Mouse (Mus musculus) intestine, embryonic 15.5 days (tissue): ENCODE measurements around the gene Sebox. TPM values are rescaled to one million over a fixed set of nuclear protein-coding genes. Genes with fewer than 3 reads are reported as not detected.

ENCODE experiments used
- ATAC-seq: fragments of 200-750 bp; cut with Nextera tagmentation; 2 replicates; pipeline ENCODE4 v1.8.0; 2017; ENCODE audit warnings: moderate TSS enrichment, moderate library complexity
- H3K27ac ChIP-seq: fragments of 300-500 bp; sonication (generic); 2 replicates; pipeline ENCODE4 v1.5.1; 2015; ENCODE audit warnings: mild to moderate bottlenecking, inconsistent platforms
- H3K27me3 ChIP-seq: fragments of 300-500 bp; sonication (generic); replicated peaks from 2 replicates; pipeline ENCODE4 v1.6.1; 2015; ENCODE audit warnings: inconsistent platforms
- H3K36me3 ChIP-seq: fragments of 300-500 bp; sonication (generic); 2 replicates; pipeline ENCODE4 v1.6.1; 2015; ENCODE audit warnings: inconsistent platforms
- H3K4me1 ChIP-seq: fragments of 300-500 bp; sonication (generic); replicated peaks from 2 replicates; pipeline ENCODE4 v1.6.1; 2015; ENCODE audit warnings: inconsistent platforms
- H3K4me2 ChIP-seq: fragments of 300-500 bp; sonication (generic); replicated peaks from 2 replicates; pipeline ENCODE4 v1.6.1; 2015; ENCODE audit warnings: mild to moderate bottlenecking, inconsistent platforms
- H3K4me3 ChIP-seq: fragments of 300-500 bp; sonication (generic); replicated peaks from 2 replicates; pipeline ENCODE4 v1.5.1; 2015; ENCODE audit warnings: inconsistent platforms
- H3K9ac ChIP-seq: fragments of 300-500 bp; sonication (generic); 2 replicates; pipeline ENCODE4 v1.6.1; 2015; ENCODE audit warnings: inconsistent platforms
- H3K9me3 ChIP-seq: fragments of 300-500 bp; sonication (generic); 2 replicates; pipeline ENCODE4 v1.6.1; 2016; ENCODE audit warnings: inconsistent platforms
- WGBS: fragments of 180-500 bp; shearing (Covaris S2); methylation state at CpG from one replicate; pipeline ENCODE4 v1.1.7; 2015; 5-methylcytosine and 5-hydroxymethylcytosine counted together
- polyA plus RNA-seq: library from polyadenylated mRNA; unstranded; fragments of >200 nt; fragmentation: Nextera tagmentation; extraction: Ambion mirVana; gene quantifications from 2 replicates; pipeline ENCODE4 v1.2.1, GENCODE M21; 2015

Sebox gene
- polyA plus RNA-seq, 1 experiment from 2014 or later: not detected

- ATAC-seq: no peak
- H3K9ac ChIP-seq: no peak overlapping the region
- no peaks in the 10 kb centered on the region for H3K27me3 ChIP-seq
- no peak overlapping the region for H3K4me3 ChIP-seq
- H3K4me1 ChIP-seq: peaks cover 15% of the 10 kb centered on the region
- no peaks in the 10 kb centered on the region for H3K9me3 ChIP-seq
- no peak overlapping the region for H3K27ac ChIP-seq
- no peaks in the 10 kb centered on the region for H3K36me3 ChIP-seq
- WGBS: 62% methylated on average over 3 of the region's 3 CpGs
- no peak overlapping the region for H3K4me2 ChIP-seq
Measured at GRCm38 (mm10) chr11:78467932-78468331, 35.3 kb upstream of the Sebox start.

DNA sequence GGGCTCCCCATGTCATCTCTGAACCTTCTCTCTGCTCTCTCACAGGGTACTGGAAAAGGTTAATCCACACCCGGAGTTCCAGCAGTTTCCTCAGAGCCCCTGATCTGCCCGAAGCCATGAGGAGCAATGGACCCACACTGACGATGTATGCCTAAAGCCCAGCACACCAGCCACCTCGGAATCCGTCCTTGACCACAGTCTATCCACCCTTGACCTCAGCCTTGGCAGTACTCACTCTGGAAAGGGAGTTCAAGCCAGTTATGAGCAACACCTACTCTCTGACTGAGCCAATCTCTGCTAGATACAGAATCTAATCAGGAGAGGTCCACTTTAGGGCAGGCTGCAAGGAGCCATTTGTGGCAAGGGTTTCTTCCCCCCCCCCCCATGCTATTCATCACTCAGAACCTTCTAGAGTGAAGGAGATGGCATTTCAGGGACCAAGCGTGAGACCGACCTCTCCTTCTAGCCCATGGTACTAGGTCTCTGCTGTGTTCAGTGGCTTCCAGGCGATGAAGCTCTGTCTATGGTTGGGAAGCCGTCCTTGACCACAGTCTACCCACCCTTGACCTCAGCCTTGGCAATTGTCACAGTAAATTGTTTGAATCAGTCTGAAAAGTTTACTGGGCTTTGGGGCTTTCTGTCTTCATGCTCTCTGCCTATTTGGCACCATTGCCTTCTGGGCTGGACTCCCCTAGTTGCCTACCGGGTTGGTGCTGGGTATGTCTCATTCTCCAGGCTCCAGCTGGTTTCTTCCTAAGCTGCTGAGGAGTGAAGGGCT is 31.7 kb upstream of the Sebox start:
- WGBS: 93% methylated on average over 10 of the region's 10 CpGs
- Histone ChIP-seq H3K4me1 (peaks cover 1% of the 10 kb centered on the region; the same call in 1 of the 2 replicates), H3K27me3 (no peaks in the 10 kb centered on the region), H3K9ac (no peak overlapping the region), H3K4me2 (no peak overlapping the region), H3K27ac (no peak overlapping the region), H3K9me3 (no peaks in the 10 kb centered on the region), H3K4me3 (no peak overlapping the region), H3K36me3 (no peaks in the 10 kb centered on the region)
- ATAC-seq: no peak

DNA sequence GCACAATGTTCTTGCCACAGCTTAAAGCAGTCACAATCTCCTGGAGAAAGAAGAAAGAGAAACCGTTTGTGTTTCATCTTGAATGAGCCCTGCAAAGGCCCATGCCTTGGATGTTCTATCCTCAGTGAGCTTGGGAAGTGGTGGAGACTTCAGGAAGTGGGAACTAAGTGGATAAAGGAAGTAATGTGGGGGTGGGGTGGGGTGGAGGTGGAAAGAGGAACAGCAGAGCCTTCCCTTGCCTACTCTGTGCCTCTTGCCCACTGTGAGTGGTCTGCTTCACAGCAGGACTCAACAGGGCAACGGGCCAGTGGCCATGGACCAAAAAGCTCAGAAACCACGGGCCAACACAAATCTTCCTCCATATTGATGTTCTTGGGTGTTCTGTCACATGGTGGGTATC is 28.0 kb upstream of the Sebox start:
- ATAC-seq: no peak
- Histone ChIP-seq H3K9ac (no peak overlapping the region), H3K27ac (no peak overlapping the region), H3K27me3 (no peaks in the 10 kb centered on the region), H3K36me3 (no peaks in the 10 kb centered on the region), H3K4me1 (no peaks in the 10 kb centered on the region), H3K4me3 (no peak overlapping the region), H3K4me2 (no peak overlapping the region), H3K9me3 (no peaks in the 10 kb centered on the region)
- WGBS: 81% methylated on average over 3 of the region's 3 CpGs

DNA sequence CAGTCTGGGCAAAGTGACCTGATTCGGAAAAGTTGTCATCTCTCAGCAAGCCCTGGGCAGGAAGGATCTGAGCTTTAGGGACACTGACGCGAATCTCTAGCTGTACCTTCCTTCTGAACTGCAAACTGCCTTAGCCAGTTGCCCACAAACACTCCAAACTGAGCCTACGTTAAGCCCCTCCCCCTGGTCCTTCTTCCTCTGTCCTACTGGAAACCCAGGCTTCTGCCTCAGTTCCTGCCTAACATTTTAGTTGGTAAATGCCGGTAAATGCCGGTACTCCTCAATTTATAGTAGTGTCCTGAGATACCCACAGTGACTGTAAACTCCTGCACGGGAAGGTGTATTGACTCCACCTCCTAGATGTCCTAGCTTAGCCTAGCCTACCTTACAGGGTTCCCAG is 19.6 kb upstream of the Sebox start:
- Histone ChIP-seq H3K9ac (no peak overlapping the region), H3K36me3 (no peaks in the 10 kb centered on the region), H3K27ac (no peak overlapping the region), H3K4me2 (no peak overlapping the region), H3K27me3 (peaks cover 25% of the 10 kb centered on the region), H3K9me3 (no peaks in the 10 kb centered on the region), H3K4me3 (no peak overlapping the region), H3K4me1 (no peaks in the 10 kb centered on the region)
- 49% methylated on average over 7 of the region's 7 CpGs for WGBS
- ATAC-seq: no peak

DNA sequence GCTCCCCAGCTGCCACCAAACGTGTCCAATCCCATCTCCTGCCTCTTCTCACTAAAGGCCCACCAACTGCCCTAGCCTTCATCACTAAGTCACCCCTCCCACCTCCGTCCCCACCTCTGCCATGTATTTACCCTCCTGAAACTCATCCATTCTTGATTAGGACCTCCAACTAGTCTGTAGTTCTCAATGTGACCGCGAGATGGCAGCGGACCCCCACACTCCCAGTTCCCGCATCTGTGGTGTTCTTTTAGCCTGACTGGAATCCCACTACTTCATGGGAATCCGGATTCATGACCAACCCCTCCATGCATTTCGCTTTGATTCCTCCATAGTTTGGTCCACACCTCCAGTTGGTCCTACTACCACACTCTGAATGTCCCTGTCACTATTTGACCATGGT is 15.1 kb upstream of the Sebox start:
- Histone ChIP-seq H3K27ac (no peak overlapping the region), H3K4me1 (peaks cover 7% of the 10 kb centered on the region), H3K4me2 (no peak overlapping the region), H3K27me3 (peaks cover 54% of the 10 kb centered on the region), H3K36me3 (no peaks in the 10 kb centered on the region), H3K9ac (no peak overlapping the region), H3K9me3 (no peaks in the 10 kb centered on the region), H3K4me3 (no peak overlapping the region)
- WGBS: 4% methylated on average over 8 of the region's 8 CpGs
- ATAC-seq: no peak

GRCm38 (mm10) chr11:78490781-78491241 is 12.4 kb upstream of the Sebox start:
- WGBS: 6% methylated on average over 48 of the region's 48 CpGs
- ATAC-seq: peak; percentile 59

GRCm38 (mm10) chr11:78495904-78496303 is 7.3 kb upstream of the Sebox start:
- no peaks in the 10 kb centered on the region for H3K36me3 ChIP-seq
- H3K4me3 ChIP-seq: no peak overlapping the region
- no peak overlapping the region for H3K4me2 ChIP-seq
- no peak overlapping the region for H3K27ac ChIP-seq
- H3K9me3 ChIP-seq: no peaks in the 10 kb centered on the region
- peaks cover 32% of the 10 kb centered on the region for H3K27me3 ChIP-seq
- no peak overlapping the region for H3K9ac ChIP-seq
- H3K4me1 ChIP-seq: peaks cover 12% of the 10 kb centered on the region
- no peak for ATAC-seq
- WGBS: 5% methylated on average over 6 of the region's 6 CpGs

More at GRCm38 (mm10) chr11:78490781-78491241, 12.4 kb upstream of the Sebox start:
- no peak overlapping the region for H3K27ac ChIP-seq
- H3K4me3 ChIP-seq: peak overlapping the region; percentile 29
- peaks cover 59% of the 10 kb centered on the region for H3K27me3 ChIP-seq
- H3K4me1 ChIP-seq: peaks cover 7% of the 10 kb centered on the region
- peak overlapping the region; percentile 56 for H3K4me2 ChIP-seq
- no peaks in the 10 kb centered on the region for H3K9me3 ChIP-seq
- H3K36me3 ChIP-seq: no peaks in the 10 kb centered on the region
- no peak overlapping the region for H3K9ac ChIP-seq

GRCm38 (mm10) chr11:78497071-78497541 is 6.1 kb upstream of the Sebox start:
- Histone ChIP-seq H3K4me2 (peak overlapping the region; percentile 98), H3K4me3 (peak overlapping the region; percentile 50), H3K36me3 (no peaks in the 10 kb centered on the region), H3K27me3 (peaks cover 23% of the 10 kb centered on the region), H3K9me3 (no peaks in the 10 kb centered on the region), H3K27ac (no peak overlapping the region), H3K9ac (peak overlapping the region; percentile 43), H3K4me1 (peaks cover 10% of the 10 kb centered on the region; the same call in 1 of the 2 replicates)
- peak; percentile 35 for ATAC-seq
- WGBS: under 1% methylated on average over 44 of the region's 44 CpGs

DNA sequence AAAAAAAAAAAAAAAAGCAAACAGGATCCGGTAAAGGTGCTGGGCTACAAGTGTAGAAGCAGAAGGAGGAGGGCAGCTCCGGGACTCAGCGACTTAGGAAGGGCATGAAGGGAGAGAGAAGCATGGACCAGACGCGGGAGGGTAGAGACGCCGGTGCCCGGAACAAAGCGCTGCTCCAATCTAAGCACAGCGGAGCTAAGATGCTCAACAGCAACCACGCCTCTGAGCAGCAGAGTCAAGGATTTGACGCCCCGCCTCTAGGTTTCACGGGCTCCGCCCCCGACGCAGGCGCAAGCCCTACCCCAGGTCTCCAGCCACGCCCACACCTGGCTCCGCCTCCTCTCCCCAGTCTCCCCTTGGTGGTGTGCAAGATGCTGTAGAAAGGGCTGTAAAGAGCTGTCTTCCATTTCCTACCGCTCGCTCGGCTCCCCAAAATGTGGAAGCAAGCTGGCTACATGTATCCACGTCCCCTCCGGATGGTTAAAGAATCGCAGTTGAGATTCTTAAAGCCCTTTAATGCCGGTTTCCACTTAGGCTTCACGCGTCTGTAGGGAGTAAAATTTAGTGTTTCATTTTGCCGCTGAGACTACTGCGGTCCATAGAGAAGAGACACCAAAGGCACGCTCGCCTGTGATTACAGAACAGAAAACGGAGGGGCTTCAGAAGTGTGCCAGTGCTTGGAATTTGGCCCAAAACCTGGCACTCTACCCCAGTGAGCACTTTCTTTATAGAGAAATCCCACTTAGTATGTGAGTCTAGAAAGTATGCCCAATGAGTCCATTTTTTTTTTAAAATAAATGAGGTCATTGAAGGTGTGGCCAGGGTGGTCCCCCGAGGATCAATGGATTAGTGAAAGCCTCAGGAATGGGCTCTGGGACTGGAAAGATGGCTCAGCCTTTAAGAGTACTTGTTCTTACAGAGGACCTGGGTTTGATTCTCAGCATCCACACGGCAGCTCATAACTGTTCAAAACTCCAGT is 5.4 kb upstream of the Sebox start, which contains the start of gene Sarm1:
Gene Sarm1 (minus strand): TSS at position 211 of the 979 bp plus-strand sequence.
- ATAC-seq: peak; percentile 98
- Histone ChIP-seq H3K4me3 (peak within 1 kb of the TSS; percentile 50), H3K4me2 (peak within 1 kb of the TSS; percentile 98), H3K9ac (peak within 1 kb of the TSS; percentile 43), H3K9me3 (no peaks in the 10 kb centered on the region), H3K27ac (no peak within 1 kb of the TSS), H3K27me3 (peaks cover 23% of the 10 kb centered on the region), H3K36me3 (no peaks in the 10 kb centered on the region), H3K4me1 (peaks cover 10% of the 10 kb centered on the region; the same call in 1 of the 2 replicates)
- WGBS: 3% methylated on average over 36 of the region's 36 CpGs

GRCm38 (mm10) chr11:78499004-78499403 is 4.2 kb upstream of the Sebox start, which contains the start of gene Vtn:
TSS of gene Vtn (plus strand) at chr11:78499091.
- no peak for ATAC-seq
- no peaks in the 10 kb centered on the region for H3K36me3 ChIP-seq
- peak within 1 kb of the TSS; percentile 98 for H3K4me2 ChIP-seq
- 59% methylated on average over 7 of the region's 7 CpGs for WGBS
- no peaks in the 10 kb centered on the region for H3K9me3 ChIP-seq
- H3K4me3 ChIP-seq: peak within 1 kb of the TSS; percentile 50
- peaks cover 23% of the 10 kb centered on the region for H3K27me3 ChIP-seq
- H3K9ac ChIP-seq: no peak within 1 kb of the TSS
- H3K4me1 ChIP-seq: peaks cover 10% of the 10 kb centered on the region; the same call in 1 of the 2 replicates
- no peak within 1 kb of the TSS for H3K27ac ChIP-seq

DNA sequence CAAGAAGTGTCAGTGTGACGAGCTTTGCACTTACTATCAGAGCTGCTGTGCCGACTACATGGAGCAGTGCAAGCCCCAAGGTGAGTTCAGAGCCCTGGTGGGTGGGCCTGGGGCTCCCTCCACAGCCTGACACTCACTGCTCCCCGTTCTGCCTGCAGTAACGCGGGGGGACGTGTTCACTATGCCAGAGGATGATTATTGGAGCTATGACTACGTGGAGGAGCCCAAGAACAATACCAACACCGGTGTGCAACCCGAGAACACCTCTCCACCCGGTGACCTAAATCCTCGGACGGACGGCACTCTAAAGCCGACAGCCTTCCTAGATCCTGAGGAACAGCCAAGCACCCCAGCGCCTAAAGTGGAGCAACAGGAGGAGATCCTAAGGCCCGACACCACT is 3.7 kb upstream of the Sebox start:
- no peaks in the 10 kb centered on the region for H3K9me3 ChIP-seq
- H3K4me2 ChIP-seq: no peak overlapping the region
- H3K27me3 ChIP-seq: peaks cover 20% of the 10 kb centered on the region
- H3K4me1 ChIP-seq: peaks cover 10% of the 10 kb centered on the region; the same call in 1 of the 2 replicates
- ATAC-seq: no peak
- WGBS: 49% methylated on average over 16 of the region's 16 CpGs
- no peaks in the 10 kb centered on the region for H3K36me3 ChIP-seq
- H3K9ac ChIP-seq: no peak overlapping the region
- no peak overlapping the region for H3K4me3 ChIP-seq
- no peak overlapping the region for H3K27ac ChIP-seq
